Mouse (Mus musculus) heart, embryonic 11.5 days (tissue): Measurements from ENCODE around the gene Slc4a8. TPM values are rescaled to one million over a fixed set of nuclear protein-coding genes. Genes with fewer than 3 reads are reported as not detected.
"Not testable (repeated sequence)": the region's sequence is repeated elsewhere in the genome, so short reads cannot be mapped to it uniquely, and the experiment has no call there.

ENCODE experiments used
- ATAC-seq: fragments of 200-750 bp; cut with Nextera tagmentation; replicated peaks from 2 replicates; pipeline ENCODE4 v1.8.0; 2017; ENCODE audit warnings: moderate library complexity; ENCODE audit not compliant: insufficient number of reproducible peaks, low FRiP score, low TSS enrichment
- H3K27ac ChIP-seq: fragments of 300-500 bp; sonication (generic); 2 replicates; pipeline ENCODE4 v1.5.1; 2014; ENCODE audit warnings: mild to moderate bottlenecking, low read depth, low read length
- H3K27me3 ChIP-seq: fragments of 300-500 bp; sonication (generic); 2 replicates; pipeline ENCODE4 v1.6.1; 2014; ENCODE audit warnings: mild to moderate bottlenecking, low read length, mixed read lengths; ENCODE audit not compliant: control insufficient read depth, insufficient read depth
- H3K36me3 ChIP-seq: fragments of 300-500 bp; sonication (generic); 2 replicates; pipeline ENCODE4 v1.6.1; 2014; ENCODE audit warnings: mild to moderate bottlenecking, low read length, moderate library complexity, mixed read lengths; ENCODE audit not compliant: control insufficient read depth, insufficient read depth
- H3K4me1 ChIP-seq: fragments of 300-500 bp; sonication (generic); 2 replicates; pipeline ENCODE4 v1.6.1; 2014; ENCODE audit warnings: low read length; ENCODE audit not compliant: control insufficient read depth, insufficient read depth
- H3K4me2 ChIP-seq: fragments of 300-500 bp; sonication (generic); 2 replicates; pipeline ENCODE4 v1.6.1; 2014; ENCODE audit warnings: mild to moderate bottlenecking, moderate library complexity
- H3K4me3 ChIP-seq: fragments of 300-500 bp; sonication (generic); 2 replicates; pipeline ENCODE4 v1.5.1; 2014; ENCODE audit warnings: low read depth, low read length
- H3K9ac ChIP-seq: fragments of 300-500 bp; sonication (generic); 2 replicates; pipeline ENCODE4 v1.6.1; 2014; ENCODE audit warnings: mild to moderate bottlenecking, low read depth, low read length, moderate library complexity
- H3K9me3 ChIP-seq: fragments of 300-500 bp; sonication (generic); replicated peaks from 2 replicates; pipeline ENCODE4 v1.6.1; 2016; ENCODE audit warnings: low read length; ENCODE audit not compliant: control insufficient read depth
- WGBS: fragments of 180-500 bp; shearing (Covaris S2); extraction: QIAGEN DNeasy Blood & Tissue Kit; methylation state at CpG from one replicate; pipeline ENCODE4 v1.1.7; 2014; ENCODE audit not compliant: insufficient replicate concordance; 5-methylcytosine and 5-hydroxymethylcytosine counted together
- polyA plus RNA-seq: library from polyadenylated mRNA; unstranded; fragments of >200 nt; fragmentation: Nextera tagmentation; extraction: Ambion mirVana; gene quantifications from 2 replicates; pipeline ENCODE4 v1.2.1, GENCODE M21; 2014

The Slc4a8 gene
- polyA plus RNA-seq, 1 experiment from 2014 or later: 2.0 TPM

- H3K9me3 ChIP-seq: no peaks in the 10 kb centered on the region
- H3K27ac ChIP-seq: no peak overlapping the region
- WGBS: 3% methylated on average over 7 of the region's 7 CpGs
- H3K27me3 ChIP-seq: peaks cover 14% of the 10 kb centered on the region
- H3K36me3 ChIP-seq: no peaks in the 10 kb centered on the region
- H3K4me1 ChIP-seq: no peaks in the 10 kb centered on the region
- no peak for ATAC-seq
- no peak overlapping the region for H3K9ac ChIP-seq
- peak overlapping the region; percentile 25; the same call in 1 of the 2 replicates for H3K4me2 ChIP-seq
- H3K4me3 ChIP-seq: no peak overlapping the region
These were observed 4.0 kb upstream of the Slc4a8 start for GRCm38 (mm10) chr15:100757527-100757978.

DNA sequence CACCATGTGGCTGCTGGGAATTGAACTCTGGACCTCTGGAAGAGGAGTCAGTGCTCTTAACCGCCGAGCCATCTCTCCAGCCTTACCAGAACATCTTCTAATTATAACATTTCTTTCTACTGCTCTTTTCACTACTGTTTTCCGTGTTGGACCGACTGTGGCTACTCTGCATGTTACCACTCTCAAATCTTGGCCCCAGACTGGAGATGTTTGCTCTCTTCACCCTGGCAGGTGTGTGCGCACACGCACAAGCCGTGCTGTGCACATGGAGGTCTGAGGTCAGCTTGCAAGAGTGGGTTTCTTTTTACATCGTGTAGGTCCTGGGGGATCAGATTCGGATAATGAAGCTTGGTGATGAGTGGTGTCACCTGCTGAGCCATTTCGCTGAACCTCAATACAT is 2.3 kb upstream of the Slc4a8 start:
- ATAC-seq: no peak
- Histone ChIP-seq H3K4me2 (no peak overlapping the region), H3K27me3 (peaks cover 27% of the 10 kb centered on the region), H3K9me3 (no peaks in the 10 kb centered on the region), H3K27ac (no peak overlapping the region), H3K9ac (no peak overlapping the region), H3K4me1 (no peaks in the 10 kb centered on the region), H3K4me3 (no peak overlapping the region), H3K36me3 (no peaks in the 10 kb centered on the region)
- WGBS: 82% methylated on average over 10 of the region's 10 CpGs

- Histone ChIP-seq H3K27ac (no peak overlapping the region), H3K4me1 (no peaks in the 10 kb centered on the region), H3K4me3 (peak overlapping the region; percentile 57), H3K36me3 (no peaks in the 10 kb centered on the region), H3K9ac (no peak overlapping the region), H3K9me3 (no peaks in the 10 kb centered on the region), H3K4me2 (peak overlapping the region; percentile 75), H3K27me3 (peaks cover 44% of the 10 kb centered on the region)
- ATAC-seq: no peak
- WGBS: 30% methylated on average over 9 of the region's 9 CpGs
These were observed 520 bp upstream of the Slc4a8 start for GRCm38 (mm10) chr15:100761036-100761418.

DNA sequence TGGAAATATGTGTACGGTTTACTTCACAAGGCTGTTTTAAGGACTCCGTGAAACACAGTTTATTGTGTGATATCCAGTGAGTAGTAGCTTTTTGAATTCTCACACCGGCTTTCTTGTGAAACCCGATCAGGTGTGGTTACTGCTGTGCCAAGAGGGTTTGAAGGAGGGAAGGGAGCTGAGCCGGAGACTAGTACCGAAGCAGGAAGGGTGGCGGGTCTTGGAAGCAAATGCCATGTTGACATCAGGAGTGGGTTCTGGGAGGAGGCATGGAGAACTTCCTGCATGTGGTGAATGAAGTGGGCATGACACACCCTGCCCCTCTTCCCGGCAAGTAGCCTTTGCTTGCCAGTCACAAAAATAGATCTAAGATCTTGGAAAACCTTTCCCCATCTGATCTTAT is 1.1 kb downstream of the Slc4a8 start:
- 46% methylated on average over 8 of the region's 8 CpGs for WGBS
- H3K4me3 ChIP-seq: peak overlapping the region; percentile 57; the same call in 1 of the 2 replicates
- no peak overlapping the region for H3K9ac ChIP-seq
- no peak overlapping the region for H3K27ac ChIP-seq
- ATAC-seq: no peak
- H3K4me2 ChIP-seq: no peak overlapping the region
- H3K27me3 ChIP-seq: peaks cover 60% of the 10 kb centered on the region
- H3K36me3 ChIP-seq: no peaks in the 10 kb centered on the region
- H3K4me1 ChIP-seq: no peaks in the 10 kb centered on the region
- no peaks in the 10 kb centered on the region for H3K9me3 ChIP-seq

DNA sequence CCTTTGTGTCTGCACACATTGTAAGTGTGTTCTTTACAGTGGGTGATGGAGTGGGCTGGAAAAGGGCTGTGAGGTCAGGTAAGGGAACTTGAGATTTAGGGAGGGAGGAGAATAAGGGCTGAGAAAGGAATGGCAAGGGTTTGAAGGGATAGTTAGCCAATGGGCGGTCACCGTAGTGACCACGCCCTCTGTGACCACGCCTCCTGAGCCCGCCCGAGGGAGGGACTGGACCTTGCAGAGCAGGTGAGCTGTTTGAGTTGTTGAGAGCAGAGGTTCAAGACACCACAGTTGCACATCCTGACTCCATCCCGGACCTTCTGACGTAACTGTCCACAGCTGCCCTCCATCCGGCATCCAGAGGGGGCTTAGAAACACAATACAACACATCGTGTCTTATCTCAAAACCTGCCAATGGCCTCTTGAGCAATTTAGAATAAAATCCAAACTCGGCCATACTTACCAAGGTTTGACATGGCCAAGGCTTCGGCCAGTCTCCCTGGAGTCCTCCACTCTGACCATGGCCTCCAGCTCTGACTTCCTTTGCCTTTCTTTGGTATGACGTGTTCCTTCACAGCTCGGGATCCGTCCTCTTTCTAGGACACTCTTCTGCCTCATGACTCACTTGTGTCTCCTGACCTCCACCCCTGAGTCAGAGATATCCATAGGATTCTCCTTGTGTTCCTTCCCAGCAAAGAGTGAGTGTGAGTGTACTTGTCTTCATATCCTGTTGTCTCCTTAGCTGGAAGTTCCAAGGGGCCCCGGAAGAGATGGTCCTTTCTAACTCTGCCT is 2.8 kb downstream of the Slc4a8 start:
- no peak for ATAC-seq
- WGBS: 65% methylated on average over 16 of the region's 16 CpGs
- peaks cover 66% of the 10 kb centered on the region for H3K27me3 ChIP-seq
- H3K4me1 ChIP-seq: no peaks in the 10 kb centered on the region
- H3K9ac ChIP-seq: no peak overlapping the region
- no peak overlapping the region for H3K4me2 ChIP-seq
- no peaks in the 10 kb centered on the region for H3K36me3 ChIP-seq
- H3K9me3 ChIP-seq: no peaks in the 10 kb centered on the region
- no peak overlapping the region for H3K4me3 ChIP-seq
- no peak overlapping the region for H3K27ac ChIP-seq

DNA sequence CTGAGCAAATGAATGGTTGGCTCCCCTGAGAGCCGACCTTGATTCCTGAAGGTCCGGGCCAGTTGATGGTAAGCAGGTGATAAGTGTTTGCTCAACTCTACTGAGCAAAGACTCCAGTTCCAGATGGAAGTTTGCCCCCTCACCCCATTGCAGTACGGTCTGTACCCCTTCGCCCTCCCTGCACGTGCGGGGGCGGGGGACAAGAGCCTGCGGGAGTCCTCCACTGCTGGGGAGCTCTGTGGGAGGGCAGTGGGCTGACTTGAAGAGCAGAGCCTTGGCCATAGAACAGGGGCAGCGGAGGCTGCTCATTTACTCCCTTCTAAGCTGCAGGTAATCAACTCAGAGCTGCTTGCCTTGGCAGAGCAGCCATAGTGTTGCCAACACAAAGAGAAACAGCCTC is 5.3 kb downstream of the Slc4a8 start:
- H3K9ac ChIP-seq: no peak overlapping the region
- no peak for ATAC-seq
- 71% methylated on average over 9 of the region's 9 CpGs for WGBS

DNA sequence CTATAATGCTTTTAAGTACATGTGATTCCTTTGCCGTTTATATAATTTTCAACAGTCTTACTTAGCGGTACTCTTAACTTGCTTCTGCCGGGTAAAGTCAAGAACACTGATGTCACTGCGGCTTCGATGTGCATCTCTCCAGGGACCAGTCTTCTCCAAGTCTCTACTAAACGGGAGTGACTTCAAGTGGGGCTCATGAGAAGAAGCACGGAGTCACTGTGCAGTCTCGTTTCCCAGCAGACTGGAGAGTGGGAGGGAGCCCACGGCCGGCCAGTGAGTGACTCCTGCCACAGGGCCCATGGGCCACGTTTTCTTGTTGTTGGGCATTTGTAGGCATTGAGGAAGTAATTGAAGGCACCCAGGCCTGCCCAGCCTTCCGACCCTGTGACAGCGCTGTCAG is 6.3 kb downstream of the Slc4a8 start:
- H3K36me3 ChIP-seq: no peaks in the 10 kb centered on the region
- H3K4me1 ChIP-seq: no peaks in the 10 kb centered on the region
- ATAC-seq: no peak
- H3K27ac ChIP-seq: no peak overlapping the region
- no peak overlapping the region for H3K9ac ChIP-seq
- peaks cover 67% of the 10 kb centered on the region for H3K27me3 ChIP-seq
- no peak overlapping the region for H3K4me2 ChIP-seq
- H3K9me3 ChIP-seq: no peaks in the 10 kb centered on the region
- no peak overlapping the region for H3K4me3 ChIP-seq
- 81% methylated on average over 13 of the region's 13 CpGs for WGBS

More for the DNA sequence above, 5.3 kb downstream of the Slc4a8 start:
- Histone ChIP-seq H3K4me2 (no peak overlapping the region), H3K27ac (no peak overlapping the region), H3K27me3 (peaks cover 73% of the 10 kb centered on the region), H3K4me3 (no peak overlapping the region), H3K9me3 (no peaks in the 10 kb centered on the region), H3K36me3 (no peaks in the 10 kb centered on the region), H3K4me1 (no peaks in the 10 kb centered on the region)

DNA sequence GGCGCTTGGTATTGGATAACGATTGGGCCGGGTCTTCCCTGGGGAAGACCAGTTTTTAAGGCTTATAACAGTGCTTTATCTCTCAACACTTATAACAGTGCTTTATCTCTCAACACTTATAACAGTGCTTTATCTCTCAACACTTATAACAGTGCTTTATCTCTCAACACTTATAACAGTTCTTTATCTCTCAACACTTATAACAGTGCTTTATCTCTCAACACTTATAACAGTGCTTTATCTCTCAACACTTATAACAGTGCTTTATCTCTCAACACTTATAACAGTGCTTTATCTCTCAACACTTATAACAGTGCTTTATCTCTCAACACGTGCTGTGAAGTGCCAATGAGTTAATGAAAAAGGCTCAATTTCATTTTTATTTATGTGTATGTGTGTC is 7.5 kb downstream of the Slc4a8 start:
- ATAC-seq, H3K9me3 ChIP-seq, H3K4me2 ChIP-seq, H3K27ac ChIP-seq, H3K4me1 ChIP-seq, H3K36me3 ChIP-seq, H3K9ac ChIP-seq, H3K4me3 ChIP-seq: not testable (repeated sequence)
- WGBS: 45% methylated on average over 4 of the region's 4 CpGs
- peaks cover 58% of the 10 kb centered on the region for H3K27me3 ChIP-seq

DNA sequence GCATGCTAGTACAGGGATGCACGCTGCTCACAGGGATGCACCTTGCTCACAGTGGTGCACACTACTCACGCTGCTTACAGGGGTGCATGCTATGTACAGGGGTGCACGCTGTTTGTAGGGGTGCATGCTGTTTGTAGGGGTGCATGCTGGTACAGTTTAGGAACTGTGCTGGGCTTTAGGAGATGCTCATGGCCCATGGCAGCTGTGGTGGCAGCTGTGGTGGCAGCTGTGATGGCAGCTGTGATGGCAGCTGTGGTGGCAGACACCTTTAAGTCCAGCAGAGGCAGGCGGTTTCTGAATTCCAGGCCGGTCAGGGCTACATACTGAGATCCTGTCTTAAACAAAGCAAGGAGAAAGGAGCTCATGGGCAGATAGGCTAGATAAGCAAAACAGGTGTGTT is 8.8 kb downstream of the Slc4a8 start:
- Histone ChIP-seq H3K27me3 (peaks cover 55% of the 10 kb centered on the region), H3K4me1 (no peaks in the 10 kb centered on the region), H3K36me3 (no peaks in the 10 kb centered on the region), H3K4me2 (no peak overlapping the region), H3K4me3 (no peak overlapping the region), H3K27ac (no peak overlapping the region), H3K9ac (no peak overlapping the region), H3K9me3 (no peaks in the 10 kb centered on the region)
- ATAC-seq: 0 out of 2 replicates have a peak, but pooled peaks have one; percentile 31
- 93% methylated on average over 5 of the region's 5 CpGs for whole genome bisulfite sequencing
